Mouse (Mus musculus): ENCODE measurements at regions not wholly inside any gene's neighbourhood (a gene's known extent, or its start where the extent isn't known, plus 50 kb on each side); places are given as distances from the start of the nearest gene placed in this dataset.

DNA sequence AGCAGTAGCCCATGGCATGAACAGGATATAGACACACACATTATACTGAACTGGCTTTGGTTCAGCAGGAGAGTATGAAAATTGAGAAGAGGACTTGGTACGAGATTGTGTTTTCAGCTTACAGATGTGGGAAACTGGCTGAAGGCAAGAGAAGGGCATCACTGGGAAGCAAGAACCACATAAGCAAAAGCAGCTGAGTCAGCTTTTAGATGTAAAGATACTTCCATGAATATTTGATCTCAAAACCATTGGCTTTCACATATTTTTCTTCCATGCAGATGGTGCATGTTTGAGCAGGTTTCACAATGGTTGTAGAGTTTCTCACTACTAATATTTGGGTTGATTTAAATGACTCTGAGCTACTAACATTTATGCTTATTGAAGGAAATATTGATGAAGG lies 389.9 kb downstream of the D3Ertd751e start:
- H3K4me1 ChIP-seq = no peaks in the 10 kb centered on the region
- no peak overlapping the region for H3K27ac ChIP-seq (replicated peaks)
- ATAC-seq (ENCODE audit: low FRiP score) = no peak
- H3K36me3 ChIP-seq = no peaks in the 10 kb centered on the region
- H3K9me3 ChIP-seq (replicated peaks) = no peaks in the 10 kb centered on the region
- 93% methylated on average over 1 of the region's 1 CpGs for WGBS
- H3K27me3 ChIP-seq (replicated peaks) = no peaks in the 10 kb centered on the region
- no peak overlapping the region for H3K4me3 ChIP-seq (replicated peaks)
- H3K4me2 ChIP-seq = no peak overlapping the region
- H3K9ac ChIP-seq (replicated peaks) = no peak overlapping the region

- Histone ChIP-seq H3K4me3 (replicated peaks) (no peak overlapping the region), H3K9ac (replicated peaks) (no peak overlapping the region), H3K4me1 (no peaks in the 10 kb centered on the region), H3K36me3 (no peaks in the 10 kb centered on the region), H3K4me2 (no peak overlapping the region), H3K27me3 (replicated peaks) (no peaks in the 10 kb centered on the region), H3K27ac (replicated peaks) (no peak overlapping the region), H3K9me3 (replicated peaks) (no peaks in the 10 kb centered on the region)
- no peak for ATAC-seq (ENCODE audit: low FRiP score)
- 80% methylated on average over 3 of the region's 3 CpGs for WGBS
Observed at GRCm38 (mm10) chr3:42153372-42153771, 411.0 kb downstream of the D3Ertd751e start.

- Histone ChIP-seq H3K36me3 (no peaks in the 10 kb centered on the region), H3K9me3 (replicated peaks) (no peaks in the 10 kb centered on the region), H3K4me3 (replicated peaks) (no peak overlapping the region), H3K9ac (replicated peaks) (no peak overlapping the region), H3K4me1 (no peaks in the 10 kb centered on the region), H3K27me3 (replicated peaks) (no peaks in the 10 kb centered on the region), H3K27ac (replicated peaks) (no peak overlapping the region), H3K4me2 (no peak overlapping the region)
- 56% methylated on average over 4 of the region's 4 CpGs for WGBS
- no peak for ATAC-seq (ENCODE audit: low FRiP score)
Observed at GRCm38 (mm10) chr3:42154909-42155308, 412.5 kb downstream of the D3Ertd751e start.

DNA sequence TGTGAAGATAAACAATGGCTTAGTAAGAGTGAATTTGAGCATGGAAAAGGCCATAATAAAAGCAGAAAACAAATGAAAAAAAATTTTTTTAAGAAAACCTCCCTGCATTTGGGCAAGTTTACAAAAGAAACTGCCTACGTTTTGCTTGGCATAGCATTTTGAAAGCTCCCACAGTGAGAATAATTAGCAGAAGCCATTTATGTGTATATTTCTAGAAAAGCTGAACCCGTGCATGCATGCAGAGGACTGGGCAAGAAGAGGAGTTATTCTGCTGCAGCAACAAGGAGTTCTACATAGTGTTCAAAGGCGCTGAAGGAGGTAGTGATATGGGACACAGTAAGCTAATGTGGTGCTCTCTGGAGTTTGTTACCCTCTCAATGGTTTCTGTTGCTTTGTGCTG lies 421.3 kb downstream of the D3Ertd751e start:
- ATAC-seq (ENCODE audit: low FRiP score) = no peak
- no peak overlapping the region for H3K4me2 ChIP-seq

GRCm38 (mm10) chr3:42199206-42199605 lies 456.8 kb downstream of the D3Ertd751e start:
- 84% methylated on average over 1 of the region's 1 CpGs for WGBS
- Histone ChIP-seq H3K27me3 (replicated peaks) (no peaks in the 10 kb centered on the region), H3K4me3 (replicated peaks) (no peak overlapping the region), H3K36me3 (no peaks in the 10 kb centered on the region), H3K4me1 (no peaks in the 10 kb centered on the region), H3K9ac (replicated peaks) (no peak overlapping the region), H3K27ac (replicated peaks) (no peak overlapping the region), H3K4me2 (no peak overlapping the region), H3K9me3 (replicated peaks) (no peaks in the 10 kb centered on the region)
- ATAC-seq (ENCODE audit: low FRiP score) = no peak

More for the DNA sequence above, 421.3 kb downstream of the D3Ertd751e start:
- 67% methylated on average over 3 of the region's 3 CpGs for WGBS
- H3K9me3 ChIP-seq (replicated peaks) = no peaks in the 10 kb centered on the region
- H3K27me3 ChIP-seq (replicated peaks) = no peaks in the 10 kb centered on the region
- H3K4me3 ChIP-seq (replicated peaks) = no peak overlapping the region
- no peaks in the 10 kb centered on the region for H3K36me3 ChIP-seq
- no peak overlapping the region for H3K27ac ChIP-seq (replicated peaks)
- no peak overlapping the region for H3K9ac ChIP-seq (replicated peaks)
- no peaks in the 10 kb centered on the region for H3K4me1 ChIP-seq

DNA sequence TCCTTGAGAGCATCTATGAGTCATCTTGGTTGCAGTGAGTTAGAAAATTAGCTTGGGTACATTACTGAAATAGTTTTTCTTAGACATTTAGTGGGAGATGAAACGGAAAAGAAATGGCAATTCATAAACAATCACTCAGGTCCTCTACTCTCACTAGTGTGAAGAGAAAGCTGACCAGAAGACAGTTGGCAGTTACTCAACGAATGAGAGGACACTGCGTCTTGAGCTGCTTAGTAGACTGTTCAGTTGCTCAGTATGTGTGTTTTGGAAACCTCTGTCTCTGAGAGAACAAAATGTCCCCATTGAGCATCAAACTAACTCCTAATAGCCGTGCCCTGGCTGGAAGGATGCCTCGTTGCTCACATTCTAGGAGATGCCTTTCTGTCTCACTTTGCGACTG lies 459.0 kb downstream of the D3Ertd751e start:
- Histone ChIP-seq H3K4me1 (no peaks in the 10 kb centered on the region), H3K9ac (replicated peaks) (no peak overlapping the region), H3K4me3 (replicated peaks) (no peak overlapping the region), H3K27me3 (replicated peaks) (no peaks in the 10 kb centered on the region), H3K36me3 (no peaks in the 10 kb centered on the region), H3K9me3 (replicated peaks) (no peaks in the 10 kb centered on the region), H3K4me2 (no peak overlapping the region), H3K27ac (replicated peaks) (no peak overlapping the region)
- ATAC-seq (ENCODE audit: low FRiP score) = no peak
- 92% methylated on average over 6 of the region's 6 CpGs for WGBS

DNA sequence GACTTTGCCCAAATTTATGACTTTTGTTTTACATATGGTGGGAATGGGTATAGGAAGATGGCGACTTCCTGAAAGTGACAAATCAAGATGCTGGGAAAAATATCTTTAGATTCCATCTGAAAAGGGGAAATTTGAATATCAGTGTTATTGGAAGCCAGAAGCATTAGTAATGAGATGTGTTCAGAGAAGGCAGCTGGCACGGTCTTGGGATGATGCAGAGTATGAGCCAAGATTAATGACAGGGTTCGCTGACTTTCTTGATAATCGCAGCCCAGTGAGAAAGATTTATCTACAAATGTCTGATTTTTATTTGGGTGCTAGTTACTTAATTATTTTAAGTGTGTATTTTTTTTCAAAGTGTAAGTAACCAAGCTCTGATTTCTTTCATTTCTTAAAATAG lies 463.2 kb downstream of the D3Ertd751e start:
- no peak overlapping the region for H3K4me2 ChIP-seq
- no peaks in the 10 kb centered on the region for H3K9me3 ChIP-seq (replicated peaks)
- ATAC-seq (ENCODE audit: low FRiP score) = no peak
- H3K36me3 ChIP-seq = no peaks in the 10 kb centered on the region
- no peak overlapping the region for H3K27ac ChIP-seq (replicated peaks)
- H3K4me1 ChIP-seq = no peaks in the 10 kb centered on the region
- no peak overlapping the region for H3K9ac ChIP-seq (replicated peaks)
- H3K4me3 ChIP-seq (replicated peaks) = no peak overlapping the region
- no peaks in the 10 kb centered on the region for H3K27me3 ChIP-seq (replicated peaks)
- WGBS = 75% methylated on average over 4 of the region's 4 CpGs

DNA sequence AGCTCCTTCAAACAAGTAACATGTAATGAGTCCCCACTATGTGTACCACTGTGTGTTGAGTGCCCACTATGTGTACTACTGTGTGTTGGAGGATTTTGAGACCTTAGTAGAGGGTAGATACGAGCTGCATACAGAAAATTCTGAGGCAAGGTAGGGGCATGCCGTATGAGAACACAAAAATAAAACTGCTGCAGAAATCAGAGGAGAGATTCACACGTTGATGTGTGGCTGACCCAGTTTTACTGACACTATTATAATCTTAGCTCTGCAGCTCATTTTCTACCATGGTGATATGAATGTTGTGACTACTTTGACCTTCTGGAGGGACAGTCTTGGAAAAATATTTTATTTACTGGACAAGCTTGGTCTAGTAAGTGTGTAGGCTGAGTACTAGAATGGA lies 469.0 kb downstream of the D3Ertd751e start:
- H3K36me3 ChIP-seq = no peaks in the 10 kb centered on the region
- no peaks in the 10 kb centered on the region for H3K9me3 ChIP-seq (replicated peaks)
- H3K4me1 ChIP-seq = peaks cover 11% of the 10 kb centered on the region; the same call in 1 of the 2 replicates
- no peak overlapping the region for H3K4me2 ChIP-seq
- H3K27ac ChIP-seq (replicated peaks) = no peak overlapping the region
- WGBS = 83% methylated on average over 3 of the region's 3 CpGs
- no peak overlapping the region for H3K9ac ChIP-seq (replicated peaks)
- no peak for ATAC-seq (ENCODE audit: low FRiP score)
- no peak overlapping the region for H3K4me3 ChIP-seq (replicated peaks)
- no peaks in the 10 kb centered on the region for H3K27me3 ChIP-seq (replicated peaks)

DNA sequence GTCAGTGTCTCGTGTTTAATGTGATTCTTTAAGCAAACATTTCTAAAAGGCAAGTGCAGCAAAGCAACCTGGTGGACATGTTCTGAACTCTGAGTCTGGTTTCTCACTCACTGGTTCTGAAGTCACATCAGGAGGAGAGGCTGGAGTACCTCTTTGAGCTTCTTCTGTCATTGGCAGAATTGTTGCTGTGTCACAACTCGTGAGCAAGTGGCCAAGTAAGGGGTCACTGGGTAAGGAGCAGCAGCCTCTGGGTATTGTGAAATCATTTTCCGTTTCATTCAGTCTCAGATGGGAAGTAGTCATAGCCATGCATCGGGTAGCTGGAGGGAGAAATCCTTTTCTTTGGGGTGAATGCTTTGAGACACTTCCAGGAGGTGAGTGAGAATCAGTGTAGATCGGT lies 470.0 kb downstream of the D3Ertd751e start:
- Histone ChIP-seq H3K4me2 (no peak overlapping the region), H3K4me1 (peaks cover 11% of the 10 kb centered on the region; the same call in 1 of the 2 replicates), H3K4me3 (replicated peaks) (no peak overlapping the region), H3K27me3 (replicated peaks) (no peaks in the 10 kb centered on the region), H3K9me3 (replicated peaks) (no peaks in the 10 kb centered on the region), H3K27ac (replicated peaks) (no peak overlapping the region), H3K9ac (replicated peaks) (no peak overlapping the region), H3K36me3 (no peaks in the 10 kb centered on the region)
- WGBS = 87% methylated on average over 5 of the region's 5 CpGs
- ATAC-seq (ENCODE audit: low FRiP score) = no peak

DNA sequence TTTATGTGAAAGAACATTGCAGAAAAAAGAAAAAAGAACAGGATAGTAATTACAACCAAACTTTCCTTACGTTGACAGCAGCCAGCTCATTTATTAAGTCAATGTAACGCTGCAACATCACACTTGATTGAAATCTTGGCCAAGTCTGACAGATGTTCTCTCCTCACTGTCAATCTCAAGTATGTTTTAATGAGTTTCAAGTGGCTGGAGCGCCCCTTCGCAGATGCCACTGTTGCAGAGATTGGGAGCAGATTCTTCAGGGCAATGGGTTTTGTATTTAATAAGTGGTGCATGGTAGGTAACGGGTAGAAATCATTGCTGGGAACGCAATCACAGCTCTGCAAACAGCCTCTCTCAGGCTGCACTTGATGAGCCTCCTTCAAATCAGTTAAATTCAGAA lies 470.8 kb downstream of the D3Ertd751e start:
- Histone ChIP-seq H3K4me1 (peaks cover 11% of the 10 kb centered on the region; the same call in 1 of the 2 replicates), H3K4me2 (no peak overlapping the region), H3K27me3 (replicated peaks) (no peaks in the 10 kb centered on the region), H3K4me3 (replicated peaks) (no peak overlapping the region), H3K36me3 (no peaks in the 10 kb centered on the region), H3K27ac (replicated peaks) (no peak overlapping the region), H3K9ac (replicated peaks) (no peak overlapping the region), H3K9me3 (replicated peaks) (no peaks in the 10 kb centered on the region)
- ATAC-seq (ENCODE audit: low FRiP score) = no peak
- 77% methylated on average over 6 of the region's 6 CpGs for WGBS

- Histone ChIP-seq H3K4me3 (replicated peaks) (no peak overlapping the region), H3K27me3 (replicated peaks) (no peaks in the 10 kb centered on the region), H3K9me3 (replicated peaks) (no peaks in the 10 kb centered on the region), H3K4me2 (peak overlapping the region; percentile 13; the same call in 1 of the 2 replicates), H3K27ac (replicated peaks) (no peak overlapping the region), H3K36me3 (no peaks in the 10 kb centered on the region), H3K4me1 (peaks cover 11% of the 10 kb centered on the region; the same call in 1 of the 2 replicates), H3K9ac (replicated peaks) (no peak overlapping the region)
- WGBS = 34% methylated on average over 10 of the region's 10 CpGs
- no peak for ATAC-seq (ENCODE audit: low FRiP score)
Observed at GRCm38 (mm10) chr3:42214624-42215276, 472.3 kb downstream of the D3Ertd751e start.

DNA sequence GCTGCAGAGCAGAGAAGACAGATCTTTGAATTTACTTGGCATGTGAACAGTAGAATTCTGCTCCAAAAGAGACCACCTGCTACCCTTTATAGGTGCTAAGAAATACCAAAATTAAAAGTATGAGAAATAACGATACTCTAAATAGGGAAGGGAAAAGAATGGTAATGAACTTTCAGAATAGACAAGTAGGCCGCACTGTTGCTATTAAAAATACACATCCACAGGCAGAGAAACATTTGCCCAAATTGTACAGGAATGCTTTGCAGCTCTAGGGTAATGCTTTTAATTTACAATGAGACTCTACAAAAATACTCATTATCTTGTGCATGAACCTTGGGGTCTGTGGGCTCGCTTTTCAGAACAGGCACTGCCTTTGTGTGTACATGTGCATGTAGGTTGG lies 476.3 kb downstream of the D3Ertd751e start:
- Histone ChIP-seq H3K9me3 (replicated peaks) (no peaks in the 10 kb centered on the region), H3K4me1 (peaks cover 11% of the 10 kb centered on the region; the same call in 1 of the 2 replicates), H3K4me3 (replicated peaks) (no peak overlapping the region), H3K27ac (replicated peaks) (no peak overlapping the region), H3K4me2 (no peak overlapping the region), H3K27me3 (replicated peaks) (no peaks in the 10 kb centered on the region), H3K36me3 (no peaks in the 10 kb centered on the region), H3K9ac (replicated peaks) (no peak overlapping the region)
- 93% methylated on average over 3 of the region's 3 CpGs for WGBS
- ATAC-seq (ENCODE audit: low FRiP score) = no peak
